Mouse (Mus musculus) liver, embryonic 14.5 days (tissue): ENCODE results near the gene Dennd5a.

Source experiments
- CTCF ChIP-seq: IDR thresholded peaks from 2 replicates; pipeline ENCODE4 v1.5.1; 2016; ENCODE audit warnings: antibody characterized with exemption, low read depth, control low read depth
- EP300 ChIP-seq: IDR thresholded peaks from 2 replicates; pipeline ENCODE4 v1.6.1; 2016; ENCODE audit warnings: antibody characterized with exemption, low read depth

GRCm38 (mm10) chr7:109898911-109899310 lies 61.4 kb downstream of the Dennd5a start:
- no peak for TF ChIP-seq CTCF
- no peak for TF ChIP-seq EP300
